Mouse (Mus musculus) embryonic facial prominence, embryonic 14.5 days (tissue): ENCODE measurements at regions not wholly inside any gene's neighbourhood (a gene's known extent, or its start where the extent isn't known, plus 50 kb on each side); places are given as distances from the start of the nearest gene placed in this dataset.

Source experiments
- ATAC-seq: fragments of 200-750 bp; cut with Nextera tagmentation; 2 replicates; pipeline ENCODE4 v1.8.0; 2017; ENCODE audit warnings: low read depth, moderate number of reproducible peaks, moderate TSS enrichment
- DNase-seq: peaks from one replicate; pipeline ENCODE4 v3.0.0-alpha.2; 2015; ENCODE audit warnings: low spot score
- H3K27ac ChIP-seq: fragments of 300-500 bp; sonication (generic); replicated peaks from 2 replicates; pipeline ENCODE4 v1.5.1; 2014; ENCODE audit warnings: low read depth, mild to moderate bottlenecking, low read length, moderate library complexity
- H3K27me3 ChIP-seq: fragments of 300-500 bp; sonication (generic); replicated peaks from 2 replicates; pipeline ENCODE4 v1.6.1; 2014; ENCODE audit warnings: low read length; ENCODE audit not compliant: control insufficient read depth, insufficient read depth
- H3K36me3 ChIP-seq: fragments of 300-500 bp; sonication (generic); 2 replicates; pipeline ENCODE4 v1.6.1; 2014; ENCODE audit warnings: low read length, mixed read lengths; ENCODE audit not compliant: control insufficient read depth, insufficient read depth
- H3K4me1 ChIP-seq: fragments of 300-500 bp; sonication (generic); 2 replicates; pipeline ENCODE4 v1.6.1; 2014; ENCODE audit warnings: antibody characterized with exemption, low read length; ENCODE audit not compliant: control insufficient read depth, insufficient read depth
- H3K4me2 ChIP-seq: fragments of 300-500 bp; sonication (generic); 2 replicates; pipeline ENCODE4 v1.6.1; 2014; ENCODE audit warnings: low read depth, mild to moderate bottlenecking, low read length, moderate library complexity, mixed read lengths
- H3K4me3 ChIP-seq: fragments of 300-500 bp; sonication (generic); 2 replicates; pipeline ENCODE4 v1.5.1; 2014; ENCODE audit warnings: low read depth, mild to moderate bottlenecking, low read length
- H3K9ac ChIP-seq: fragments of 300-500 bp; sonication (generic); 2 replicates; pipeline ENCODE4 v1.6.1; 2014; ENCODE audit warnings: low read depth, mild to moderate bottlenecking, low read length, moderate library complexity, mixed read lengths
- H3K9me3 ChIP-seq: fragments of 300-500 bp; sonication (generic); 2 replicates; pipeline ENCODE4 v1.6.1; 2016; ENCODE audit warnings: low read length; ENCODE audit not compliant: control insufficient read depth
- WGBS: fragments of 180-500 bp; shearing (Covaris S2); extraction: QIAGEN DNeasy Blood & Tissue Kit; methylation state at CpG from one replicate; pipeline ENCODE4 v1.1.7; 2014; 5-methylcytosine and 5-hydroxymethylcytosine counted together

- Histone ChIP-seq H3K4me3 (no peak overlapping the region), H3K4me2 (no peak overlapping the region), H3K4me1 (no peaks in the 10 kb centered on the region), H3K27me3 (no peaks in the 10 kb centered on the region), H3K9ac (no peak overlapping the region), H3K36me3 (no peaks in the 10 kb centered on the region), H3K27ac (no peak overlapping the region), H3K9me3 (no peaks in the 10 kb centered on the region)
- ATAC-seq (no peak), DNase-seq (no peak)
- WGBS: 69% methylated on average over 3 of the region's 3 CpGs
Observed at GRCm38 (mm10) chrX:112984668-112985067, 200.6 kb downstream of the Chm start.

- DNase-seq (no peak), ATAC-seq (no peak)
- Histone ChIP-seq H3K9me3 (no peaks in the 10 kb centered on the region), H3K4me1 (no peaks in the 10 kb centered on the region), H3K27me3 (no peaks in the 10 kb centered on the region), H3K9ac (no peak overlapping the region), H3K4me2 (no peak overlapping the region), H3K36me3 (no peaks in the 10 kb centered on the region), H3K27ac (no peak overlapping the region), H3K4me3 (no peak overlapping the region)
- WGBS: 54% methylated on average over 3 of the region's 3 CpGs
Observed at GRCm38 (mm10) chrX:112984073-112984472, 201.2 kb downstream of the Chm start.

- WGBS: 48% methylated on average over 3 of the region's 3 CpGs
- Histone ChIP-seq H3K9ac (no peak overlapping the region), H3K4me2 (no peak overlapping the region), H3K27ac (no peak overlapping the region), H3K36me3 (no peaks in the 10 kb centered on the region), H3K4me1 (no peaks in the 10 kb centered on the region), H3K4me3 (no peak overlapping the region), H3K27me3 (no peaks in the 10 kb centered on the region), H3K9me3 (no peaks in the 10 kb centered on the region)
- no peak for ATAC-seq
- DNase-seq: peak; percentile 28
Observed at GRCm38 (mm10) chrX:112978583-112978982, 206.7 kb downstream of the Chm start.

GRCm38 (mm10) chrX:112964093-112964492, 221.2 kb downstream of the Chm start:
- Histone ChIP-seq H3K27me3 (no peaks in the 10 kb centered on the region), H3K9me3 (no peaks in the 10 kb centered on the region), H3K27ac (no peak overlapping the region), H3K36me3 (no peaks in the 10 kb centered on the region), H3K4me1 (no peaks in the 10 kb centered on the region), H3K9ac (no peak overlapping the region), H3K4me3 (no peak overlapping the region), H3K4me2 (no peak overlapping the region)
- 80% methylated on average over 3 of the region's 3 CpGs for WGBS
- DNase-seq: no peak
- no peak for ATAC-seq

DNA sequence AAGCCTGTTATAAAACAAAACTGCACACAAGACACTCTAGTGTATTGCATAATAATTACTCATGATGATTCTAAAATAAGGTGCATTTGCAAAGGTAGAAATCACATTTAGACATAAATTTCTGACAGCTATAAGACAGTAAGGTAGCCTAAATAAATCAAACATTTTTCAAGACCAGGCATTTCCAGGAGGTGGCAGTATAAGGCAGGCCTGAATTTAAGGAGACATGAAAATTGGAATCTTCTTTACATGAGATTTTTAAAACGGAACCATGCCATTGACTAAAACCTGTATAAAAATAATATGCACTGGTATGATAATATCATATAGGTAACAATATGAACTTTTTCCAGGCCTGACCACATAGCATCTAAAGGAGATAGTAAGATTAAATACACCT, 235.5 kb downstream of the Chm start:
- no peak overlapping the region for H3K9ac ChIP-seq
- H3K4me3 ChIP-seq: no peak overlapping the region
- no peaks in the 10 kb centered on the region for H3K36me3 ChIP-seq
- no peaks in the 10 kb centered on the region for H3K27me3 ChIP-seq
- H3K9me3 ChIP-seq: no peaks in the 10 kb centered on the region
- ATAC-seq (no peak), DNase-seq (peak; percentile 1)
- no peak overlapping the region for H3K4me2 ChIP-seq
- no peak overlapping the region for H3K27ac ChIP-seq
- 40% methylated on average over 1 of the region's 1 CpGs for WGBS
- H3K4me1 ChIP-seq: no peaks in the 10 kb centered on the region

DNA sequence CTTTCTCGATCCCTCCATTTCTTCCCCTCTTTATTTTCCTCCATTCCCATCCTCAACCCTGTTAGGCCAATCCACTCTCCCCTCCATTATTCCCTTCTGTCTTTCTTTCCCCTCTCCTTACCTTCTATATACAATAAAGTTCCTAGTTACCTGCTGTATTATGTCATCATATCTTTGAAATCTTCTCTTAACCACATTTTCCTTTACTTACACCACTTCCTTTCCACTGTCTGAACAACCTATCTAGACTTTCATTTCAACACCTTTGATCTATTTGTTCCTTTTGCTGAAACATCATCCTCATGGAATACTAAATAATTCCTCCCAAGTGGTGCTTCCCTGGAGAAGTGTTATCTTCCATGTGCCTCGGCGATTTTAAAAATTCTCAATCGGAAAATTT, 237.8 kb downstream of the Chm start:
- no peak for ATAC-seq
- H3K4me3 ChIP-seq: no peak overlapping the region
- H3K9me3 ChIP-seq: no peaks in the 10 kb centered on the region
- H3K9ac ChIP-seq: no peak overlapping the region
- no peaks in the 10 kb centered on the region for H3K27me3 ChIP-seq
- no peak for DNase-seq
- H3K36me3 ChIP-seq: no peaks in the 10 kb centered on the region
- 78% methylated on average over 4 of the region's 4 CpGs for WGBS
- no peak overlapping the region for H3K27ac ChIP-seq
- H3K4me1 ChIP-seq: no peaks in the 10 kb centered on the region
- H3K4me2 ChIP-seq: no peak overlapping the region

DNA sequence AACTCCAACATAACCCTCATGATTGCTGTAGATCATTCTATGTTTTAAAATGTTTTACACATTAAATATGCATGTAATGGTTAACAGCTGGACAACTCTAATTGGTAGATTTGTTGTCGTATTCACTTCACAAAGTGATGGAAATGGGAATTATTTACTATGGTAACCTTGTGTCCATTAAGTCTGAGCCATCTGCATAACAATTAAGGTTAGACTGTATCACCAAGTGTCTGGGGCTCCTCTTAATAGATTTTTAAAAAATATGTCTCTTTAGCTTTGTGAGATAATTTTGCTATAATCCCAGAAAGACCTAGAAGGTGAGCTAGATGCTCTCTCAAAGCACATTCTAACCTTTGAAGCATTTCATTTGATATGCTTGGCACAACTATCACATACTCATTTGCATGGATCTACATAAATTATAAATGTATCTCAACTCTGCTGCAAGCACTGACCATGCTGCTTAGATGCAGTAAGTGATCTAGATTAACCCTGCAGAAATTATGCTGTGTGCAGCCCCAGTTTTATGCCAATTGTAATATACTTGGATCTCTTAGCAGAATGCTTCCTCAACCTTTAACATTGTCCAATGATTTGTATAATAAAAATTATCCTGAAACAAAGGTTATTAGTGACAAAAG, 227.2 kb upstream of the Pof1b start:
- no peaks in the 10 kb centered on the region for H3K36me3 ChIP-seq
- no peak overlapping the region for H3K9ac ChIP-seq
- no peak overlapping the region for H3K4me3 ChIP-seq
- no peaks in the 10 kb centered on the region for H3K9me3 ChIP-seq
- ATAC-seq (no peak), DNase-seq (no peak)
- H3K27ac ChIP-seq: no peak overlapping the region
- WGBS: 63% methylated on average over 1 of the region's 1 CpGs
- no peaks in the 10 kb centered on the region for H3K4me1 ChIP-seq
- no peaks in the 10 kb centered on the region for H3K27me3 ChIP-seq
- H3K4me2 ChIP-seq: no peak overlapping the region

DNA sequence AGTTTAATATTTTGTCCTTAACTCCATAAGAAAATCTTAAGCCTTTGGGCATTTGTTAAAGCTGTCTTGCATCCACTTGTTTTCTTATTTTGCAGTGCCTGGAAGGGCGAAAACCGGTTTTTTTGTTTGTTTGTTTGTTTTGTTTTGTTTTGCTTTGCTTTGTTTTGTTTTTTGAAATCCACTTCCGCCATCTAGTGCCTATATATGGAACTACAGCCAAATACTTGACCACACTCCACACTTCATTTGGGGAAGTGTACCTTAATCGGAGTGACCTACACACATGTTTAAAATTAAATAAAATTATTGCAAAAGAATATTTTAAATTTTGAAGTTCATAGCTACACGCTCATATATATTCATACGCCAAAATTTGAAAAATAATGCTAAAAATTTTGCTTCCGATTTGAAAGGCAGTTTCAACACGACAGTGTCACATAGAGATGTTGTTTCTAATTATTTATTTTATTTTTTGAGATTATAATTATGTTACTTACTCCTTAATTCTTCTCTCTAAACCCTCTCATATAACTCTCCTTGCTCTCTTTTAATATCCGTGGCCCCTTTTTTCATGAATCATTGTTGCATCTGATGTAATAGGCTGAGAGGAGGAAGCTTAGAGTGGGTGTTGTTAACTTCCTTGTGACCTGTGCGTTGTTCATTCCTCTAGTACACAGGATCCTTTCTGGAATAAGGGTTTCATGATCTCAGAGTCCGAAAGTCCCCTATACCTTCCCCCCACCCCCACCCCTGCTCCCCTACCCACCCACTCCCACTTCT, 205.4 kb upstream of the Pof1b start:
- Histone ChIP-seq H3K4me1 (no peaks in the 10 kb centered on the region), H3K4me2 (no peak overlapping the region), H3K27ac (no peak overlapping the region), H3K4me3 (no peak overlapping the region), H3K27me3 (no peaks in the 10 kb centered on the region), H3K36me3 (no peaks in the 10 kb centered on the region), H3K9me3 (no peaks in the 10 kb centered on the region), H3K9ac (no peak overlapping the region)
- DNase-seq (peak; percentile 0), ATAC-seq (no peak)
- WGBS: 40% methylated on average over 11 of the region's 11 CpGs

DNA sequence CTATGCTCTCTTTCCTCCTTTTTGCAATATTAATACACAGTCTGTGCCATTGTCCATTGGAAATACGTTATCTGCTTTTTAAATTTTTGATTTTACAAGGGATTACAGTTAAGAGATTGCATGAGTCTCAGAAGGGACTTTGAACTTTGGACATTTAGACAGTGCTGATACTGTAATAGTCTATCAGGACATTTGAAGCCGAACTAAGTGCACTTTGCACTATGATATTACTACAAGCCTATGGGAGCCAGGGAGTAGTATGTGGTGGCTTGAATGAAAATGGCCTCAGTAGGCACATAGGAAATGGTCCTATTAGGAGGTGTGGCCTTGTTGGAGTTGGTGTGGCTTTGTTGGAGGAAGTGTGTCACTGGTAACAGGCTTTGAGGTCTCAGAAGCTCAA, 188.1 kb upstream of the Pof1b start:
- no peaks in the 10 kb centered on the region for H3K36me3 ChIP-seq
- no peaks in the 10 kb centered on the region for H3K9me3 ChIP-seq
- DNase-seq (no peak), ATAC-seq (no peak)
- no peak overlapping the region for H3K9ac ChIP-seq
- no peak overlapping the region for H3K4me2 ChIP-seq
- no peaks in the 10 kb centered on the region for H3K4me1 ChIP-seq
- no peak overlapping the region for H3K27ac ChIP-seq
- WGBS: 79% methylated on average over 2 of the region's 2 CpGs
- H3K4me3 ChIP-seq: no peak overlapping the region
- H3K27me3 ChIP-seq: no peaks in the 10 kb centered on the region
